Mouse (Mus musculus) testis, adult 2 months (tissue): ENCODE measurements around the gene Gsg1l.

Source experiments
- CTCF ChIP-seq: fragments of 200-500 bp; IDR thresholded peaks from 2 replicates; pipeline ENCODE4 v1.5.1; 2012; ENCODE audit warnings: low read depth, mild to moderate bottlenecking, inconsistent platforms, low read length, moderate library complexity; ENCODE audit not compliant: control insufficient read depth, insufficient read depth, insufficient replicate concordance
- POLR2A ChIP-seq: fragments of 200-500 bp; IDR thresholded peaks from 2 replicates; pipeline ENCODE4 v1.6.1; 2012; ENCODE audit warnings: low read depth, mild to moderate bottlenecking, inconsistent platforms, low read length, moderate library complexity; ENCODE audit not compliant: control insufficient read depth

DNA sequence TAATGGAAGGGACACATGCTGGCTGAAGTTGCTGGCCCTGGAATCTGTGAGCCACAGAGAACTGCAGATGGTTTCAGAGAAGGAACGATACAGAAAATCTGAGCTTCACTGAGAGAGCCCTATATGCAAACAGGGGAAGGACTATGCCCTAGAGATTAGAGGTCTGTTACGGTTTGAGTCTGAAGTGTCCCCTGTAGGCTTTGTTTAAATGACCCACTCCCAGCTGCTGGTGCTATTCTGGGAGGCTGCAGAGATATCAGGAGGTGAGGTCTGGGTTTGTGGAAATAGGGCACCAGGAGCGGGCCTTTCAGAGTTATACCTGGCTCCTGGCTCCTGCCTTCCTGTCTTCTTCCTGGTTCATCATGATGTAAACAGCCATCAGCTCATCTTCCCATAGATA is 95.1 kb downstream of the Gsg1l start:
- TF ChIP-seq CTCF (no peak), POLR2A (no peak)
